Mouse (Mus musculus) ovary, adult 10 weeks (tissue): ENCODE data around the gene Gm21738. TPM values are rescaled to one million over a fixed set of nuclear protein-coding genes. Genes with fewer than 3 reads are reported as not detected.

Experiments used
- polyA plus RNA-seq: library from polyadenylated mRNA; stranded (reverse); fragments of 350-450 nt; fragmentation: Illumina TruSeq; extraction: RNeasy Lipid Tissue Mini Kit (QIAGEN cat#74804); gene quantifications from one replicate; pipeline ENCODE4 v1.2.3, GENCODE M21; 2014

The Gm21738 gene
- polyA plus RNA-seq, result not detected

GRCm38 (mm10) chr14:19418830-19419229 is at the start of gene Gm21738:
Gm21738 (minus strand) TSS chr14:19418930.

Other genes with a start within 250 kb of the Gm21738 start
- gene Gm2244, start 131.0 kb upstream of the Gm21738 start, polyA plus RNA-seq, result not detected
- 4.0 TPM for gene Gm2237, start 166.2 kb upstream of the Gm21738 start, polyA plus RNA-seq
- gene Gm5458, start 183.7 kb upstream of the Gm21738 start, polyA plus RNA-seq, result not detected